Mouse (Mus musculus) thymus, postnatal 25 days (tissue): ENCODE data around the gene Baz2b.
A peak's percentile ranks its signal among the peaks of the same experiment; 100 is the strongest.

ENCODE experiments used
- DNase-seq: peaks from one replicate; pipeline ENCODE4 v3.0.0; 2022

Baz2b gene

DNA sequence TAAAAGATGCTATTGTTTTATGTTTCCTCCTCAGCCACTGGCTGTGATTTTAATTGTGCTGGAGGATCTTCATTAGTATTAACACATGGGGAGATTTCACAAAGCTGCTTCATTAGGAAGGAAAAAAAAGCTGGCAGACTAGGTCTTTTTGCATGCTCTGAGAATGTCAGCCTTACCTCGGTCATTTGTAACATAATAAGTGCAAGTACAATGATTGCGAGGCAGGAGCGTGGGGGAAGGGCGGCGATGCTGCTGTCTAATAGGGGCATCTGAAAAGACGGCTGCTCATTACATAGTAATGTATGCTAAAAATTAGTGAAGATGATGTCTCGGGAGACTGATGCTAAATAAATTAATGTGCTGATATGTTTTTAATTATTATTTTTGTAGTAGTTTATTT is 82.8 kb downstream of the Baz2b start:
- no peak for DNase-seq

DNA sequence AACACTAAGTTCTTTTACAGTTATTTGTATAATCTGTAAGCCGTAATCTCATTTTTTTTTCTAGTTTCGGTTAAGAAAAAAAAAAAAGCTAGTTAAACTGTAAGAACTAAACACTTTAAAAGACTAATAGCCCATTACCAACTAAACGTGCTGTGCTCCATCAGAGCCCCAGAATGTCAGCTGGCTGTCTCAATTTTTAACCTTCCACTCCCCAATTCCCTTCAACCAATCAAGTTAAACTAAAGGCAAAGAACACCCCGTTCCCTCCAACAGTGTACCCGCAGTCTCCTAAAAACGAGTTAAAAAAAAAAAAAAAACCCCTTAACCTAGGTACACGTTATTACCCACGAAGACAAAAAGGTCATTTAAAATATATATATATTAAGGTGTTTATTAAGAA is 83.3 kb downstream of the Baz2b start:
- DNase-seq = no peak

DNA sequence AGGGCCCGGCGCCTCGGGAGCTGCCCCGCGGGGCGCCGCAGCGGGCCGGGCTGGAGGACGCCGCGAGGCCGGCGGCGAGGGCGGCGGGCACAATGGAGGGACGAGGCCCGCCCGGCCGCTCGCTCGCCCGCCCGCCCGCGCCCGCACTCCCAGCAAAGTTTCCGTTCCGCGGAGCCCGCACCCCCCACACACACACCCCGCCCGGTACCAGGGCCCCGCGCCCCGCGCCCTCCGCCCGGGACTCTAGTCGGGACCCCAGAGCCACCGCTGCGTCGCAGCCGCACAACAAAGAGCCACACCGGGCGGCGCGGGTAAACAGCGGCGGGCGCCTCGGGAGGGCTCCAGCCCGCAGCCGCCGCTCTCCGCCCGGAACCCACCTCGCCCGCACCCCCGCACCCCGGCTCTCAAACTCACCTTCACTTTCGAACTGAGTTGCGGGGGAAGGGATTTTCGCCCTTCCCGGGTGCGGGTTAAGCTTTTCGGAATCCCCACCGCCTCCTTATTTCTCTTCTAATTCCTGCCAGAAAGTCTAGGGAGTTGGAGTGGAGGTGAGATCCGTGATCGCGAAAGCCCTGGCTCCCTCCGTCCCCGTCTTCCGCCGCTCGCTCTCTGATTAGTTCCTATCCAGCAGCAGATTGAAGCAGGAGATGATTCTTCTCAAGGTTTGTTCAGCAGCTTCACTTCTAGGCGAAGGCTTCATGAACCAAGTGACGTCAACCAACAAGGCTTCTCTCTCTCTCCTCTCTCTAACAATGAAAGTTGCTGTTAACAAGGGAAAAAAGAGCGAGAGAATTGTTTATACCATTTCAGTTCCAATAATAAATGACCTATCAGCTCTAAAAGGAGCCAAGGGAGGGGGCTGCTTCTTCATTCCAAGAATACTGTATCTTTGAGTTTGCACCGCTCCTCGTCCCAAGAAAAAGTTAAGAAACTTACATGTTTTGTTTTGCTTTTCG is 84.3 kb downstream of the Baz2b start:
- peak; percentile 70 for DNase-seq

DNA sequence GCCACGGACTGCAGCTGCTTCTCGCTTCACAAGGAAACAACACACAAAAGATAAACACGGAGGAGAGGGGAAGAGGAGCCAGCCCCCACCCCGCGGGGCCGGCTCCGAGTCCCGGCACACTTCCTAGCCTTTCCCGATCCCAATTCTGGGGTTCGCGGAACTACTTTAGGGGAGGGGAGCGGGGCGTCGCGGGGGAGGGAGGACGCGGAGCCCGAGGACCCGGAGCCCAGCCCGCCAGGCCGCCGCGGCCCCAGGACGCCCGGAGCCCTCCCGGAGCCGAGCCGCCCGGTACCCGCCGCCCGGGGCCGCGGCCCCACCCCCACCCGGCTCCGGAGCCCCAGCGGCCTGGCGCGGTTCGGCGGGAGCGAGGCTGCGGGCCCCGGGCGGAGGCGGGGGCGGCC is 85.0 kb downstream of the Baz2b start:
- peak; percentile 61 for DNase-seq

DNA sequence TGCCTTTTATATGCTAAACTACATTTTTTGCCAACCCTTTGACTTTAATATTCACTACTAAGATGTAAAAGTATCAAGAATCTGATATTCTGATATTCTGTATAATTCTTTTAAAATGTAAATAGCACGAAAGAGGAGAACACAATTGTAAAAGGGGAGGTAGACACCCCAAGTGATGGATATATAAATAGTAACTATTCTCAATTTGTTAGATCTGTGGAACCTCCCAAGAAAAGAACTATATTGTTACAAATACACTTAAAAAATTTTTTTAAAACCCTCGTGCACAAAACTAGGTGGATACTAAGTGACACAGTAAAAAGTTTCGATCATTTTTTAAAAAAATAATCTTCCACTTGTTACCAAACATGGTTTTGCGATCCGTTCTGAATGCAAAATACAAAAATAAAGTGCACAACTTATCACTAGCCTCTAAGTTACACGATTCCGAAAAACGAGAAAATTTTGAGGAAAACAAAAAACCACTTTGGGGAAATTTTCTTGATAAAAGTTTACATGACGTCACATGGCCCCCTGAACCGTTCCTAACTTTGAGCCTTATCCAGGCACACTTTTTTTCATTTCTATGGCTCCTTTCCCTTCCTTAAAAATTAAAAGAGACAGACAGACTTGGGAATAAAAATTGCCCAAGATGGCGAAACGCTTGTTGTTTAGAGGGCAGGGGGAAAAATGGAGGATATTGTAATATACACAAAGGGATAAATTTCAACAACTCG is 85.6 kb downstream of the Baz2b start:
- DNase-seq = no peak

DNA sequence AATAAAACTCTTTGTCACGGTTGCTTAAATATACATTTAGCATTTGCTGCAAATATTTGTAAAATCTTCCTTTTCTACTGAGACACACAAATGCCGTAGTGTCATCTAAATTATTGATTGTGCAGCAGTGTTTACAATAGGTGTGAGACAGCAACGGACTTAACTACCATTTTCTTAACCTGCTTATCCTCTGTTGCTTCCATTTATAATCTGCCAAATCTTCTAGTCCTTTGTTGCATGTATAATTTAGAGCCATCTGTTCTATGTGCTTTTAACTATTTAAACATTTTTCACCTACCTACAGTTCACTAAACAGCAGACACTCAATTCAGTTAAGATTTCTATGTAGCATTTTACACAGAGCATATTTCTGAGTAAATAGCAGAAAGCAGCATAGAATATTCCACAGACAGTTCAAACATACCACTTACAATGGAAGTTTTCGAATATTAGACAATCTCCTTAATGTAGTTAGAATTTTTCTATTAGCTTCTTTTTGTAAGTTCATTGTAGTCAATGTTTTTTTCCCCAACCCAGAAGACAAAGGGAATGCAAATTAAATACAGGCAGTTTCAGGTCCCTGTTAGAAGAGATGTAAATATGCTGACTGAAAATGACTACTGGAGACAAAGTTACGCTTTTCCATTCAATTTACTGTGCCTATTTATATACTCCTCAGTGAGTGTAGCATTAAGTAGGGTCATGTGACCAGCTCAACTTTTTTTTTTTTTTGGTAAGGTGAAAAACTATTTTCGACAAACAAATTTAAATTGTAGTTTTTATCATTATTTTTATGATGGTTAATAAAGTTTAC is 86.4 kb downstream of the Baz2b start:
- no peak for DNase-seq

DNA sequence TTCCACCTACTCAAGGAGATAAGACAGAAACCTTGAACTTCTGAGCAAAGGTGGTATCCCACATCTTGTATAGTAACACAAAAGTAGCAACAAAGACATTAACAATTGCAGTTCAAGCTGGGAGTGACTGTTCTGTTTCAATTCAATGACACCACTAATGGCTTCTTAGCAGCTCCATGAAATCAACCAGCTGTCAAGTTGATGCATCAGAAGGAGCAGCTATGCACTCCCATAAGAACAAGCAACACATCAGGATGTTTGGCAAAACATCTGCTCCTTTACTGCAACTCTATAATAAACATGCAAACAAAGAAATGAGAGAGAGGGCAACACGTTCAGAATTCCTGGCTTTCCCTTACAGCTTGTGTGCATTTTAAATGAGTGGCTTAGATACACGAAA is 87.5 kb downstream of the Baz2b start:
- DNase-seq = no peak

DNA sequence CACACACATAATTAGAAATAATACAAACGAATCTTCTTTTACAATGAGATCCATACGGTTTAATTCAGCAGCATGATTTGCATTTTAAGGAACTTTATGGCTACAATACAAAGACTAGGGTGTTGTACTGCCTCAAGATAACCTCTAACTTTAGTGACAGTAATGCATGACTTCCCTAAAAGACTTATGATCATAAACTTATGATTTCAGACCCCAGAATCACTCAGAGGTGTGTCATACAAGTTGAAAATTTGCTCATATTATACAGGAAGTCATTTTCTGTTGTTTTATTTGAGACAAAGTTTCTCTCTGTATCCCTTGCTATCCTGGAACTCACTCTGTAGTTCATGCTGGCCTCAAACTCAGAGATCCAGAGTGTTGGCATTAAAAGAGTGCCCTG is 89.0 kb downstream of the Baz2b start:
- DNase-seq = no peak

DNA sequence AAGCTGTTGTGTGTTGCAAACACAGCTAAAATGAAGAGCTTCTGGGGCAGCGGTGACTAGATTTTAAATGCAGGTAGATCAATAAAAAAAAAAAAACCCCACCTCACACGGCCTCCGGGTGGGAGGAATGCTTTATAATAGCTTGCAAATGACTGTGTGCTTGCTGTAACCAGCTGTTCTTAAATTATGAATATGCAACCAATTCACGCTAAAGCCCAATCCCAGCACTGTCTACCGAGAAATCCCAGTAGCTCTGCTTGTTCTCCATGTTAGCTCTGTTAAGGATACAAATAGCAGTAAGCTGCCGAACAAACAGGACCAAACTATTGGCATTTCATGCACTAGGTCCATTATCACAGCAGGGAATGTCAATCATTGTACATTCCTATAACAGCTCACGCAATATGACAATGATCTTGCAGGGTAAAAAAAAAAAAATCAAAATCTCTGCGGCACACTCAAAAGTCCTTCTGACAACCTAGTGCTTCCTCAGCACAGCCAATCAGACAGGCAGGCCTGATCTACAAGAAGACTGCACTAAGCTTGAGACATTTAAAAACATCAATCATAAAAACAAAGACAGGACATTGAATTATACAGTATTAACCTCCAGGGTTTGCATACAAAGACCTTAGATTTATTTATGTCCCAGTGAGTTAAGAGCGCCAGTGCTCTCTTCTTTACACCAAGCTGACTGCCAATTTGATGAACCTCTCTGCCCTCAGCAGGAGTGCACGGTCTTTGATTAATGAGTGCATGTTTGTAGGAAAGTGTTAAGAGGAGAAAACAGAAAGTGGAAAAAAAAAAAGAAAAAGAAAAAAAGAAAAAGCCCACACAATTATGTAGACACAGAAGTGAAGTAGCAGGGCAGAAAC is 90.7 kb downstream of the Baz2b start:
- no peak for DNase-seq

DNA sequence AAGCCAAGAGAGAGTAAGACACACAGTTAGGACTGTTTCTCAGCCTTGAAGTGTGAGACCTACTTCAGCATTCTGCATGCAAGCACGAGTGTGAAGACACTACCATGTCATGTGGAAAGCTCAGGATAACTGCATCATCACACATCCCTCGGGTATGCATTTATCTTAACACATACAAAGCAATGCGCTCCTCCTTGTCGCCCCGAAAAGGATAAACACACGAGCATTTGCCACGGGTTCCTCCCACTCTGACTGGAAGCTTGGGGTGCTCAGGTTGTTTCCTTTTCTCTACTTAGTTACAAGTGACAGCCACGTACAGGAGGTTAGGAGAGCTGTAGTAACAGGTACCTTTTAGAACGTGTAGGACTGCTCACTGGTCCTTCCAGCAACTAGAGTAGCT is 91.8 kb downstream of the Baz2b start:
- no peak for DNase-seq

DNA sequence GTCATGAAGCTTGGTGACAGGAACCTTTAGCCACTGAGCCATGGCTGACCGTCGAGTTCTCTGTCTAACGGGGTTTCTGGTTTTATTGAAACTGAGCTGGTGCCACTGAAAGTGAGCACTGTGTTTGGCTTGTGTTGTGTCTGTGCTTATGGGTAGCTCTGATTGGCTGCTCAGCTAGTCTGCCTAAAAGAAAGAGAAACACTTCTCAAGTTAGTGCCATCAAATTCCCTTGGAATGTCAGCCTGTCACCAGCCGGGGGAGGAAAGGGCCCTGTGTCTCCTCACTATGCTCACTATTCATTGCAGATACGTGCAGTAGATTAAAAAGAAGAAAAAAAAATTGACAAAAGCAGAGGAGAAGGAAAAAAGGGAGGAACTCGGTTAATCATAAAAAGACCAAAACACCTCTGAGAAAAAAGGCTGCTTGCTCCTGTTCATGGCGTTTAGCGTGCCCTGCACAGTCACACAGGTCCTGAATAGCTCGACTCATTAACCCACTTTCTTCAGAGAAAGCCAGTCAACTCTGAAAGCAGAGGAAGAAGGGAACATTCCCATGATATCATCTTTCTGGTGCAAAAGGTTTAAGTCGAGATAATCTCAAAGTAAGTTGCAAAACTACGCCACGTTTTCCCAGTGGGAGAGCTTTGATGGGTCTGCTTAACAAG is 93.6 kb downstream of the Baz2b start:
- no peak for DNase-seq

DNA sequence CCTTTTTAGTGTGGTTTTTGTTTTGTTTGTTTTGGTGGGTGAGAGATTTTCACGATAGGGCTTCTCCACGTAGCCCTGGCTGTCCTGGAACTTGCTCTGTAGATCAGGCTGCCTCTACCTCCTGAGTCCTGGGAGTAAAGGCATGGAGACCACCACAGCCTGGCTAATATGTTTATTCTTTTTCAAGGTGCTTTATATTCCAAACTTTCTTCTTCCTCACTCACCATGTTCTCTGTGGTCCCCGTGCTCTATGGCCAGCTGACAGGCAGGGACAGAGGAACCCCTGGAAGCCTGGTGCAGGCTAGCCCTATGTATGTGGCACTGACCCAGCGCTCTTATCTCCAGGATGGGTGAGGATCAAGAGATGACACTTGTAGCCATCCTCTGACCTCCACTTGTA is 94.7 kb downstream of the Baz2b start:
- no peak for DNase-seq

DNA sequence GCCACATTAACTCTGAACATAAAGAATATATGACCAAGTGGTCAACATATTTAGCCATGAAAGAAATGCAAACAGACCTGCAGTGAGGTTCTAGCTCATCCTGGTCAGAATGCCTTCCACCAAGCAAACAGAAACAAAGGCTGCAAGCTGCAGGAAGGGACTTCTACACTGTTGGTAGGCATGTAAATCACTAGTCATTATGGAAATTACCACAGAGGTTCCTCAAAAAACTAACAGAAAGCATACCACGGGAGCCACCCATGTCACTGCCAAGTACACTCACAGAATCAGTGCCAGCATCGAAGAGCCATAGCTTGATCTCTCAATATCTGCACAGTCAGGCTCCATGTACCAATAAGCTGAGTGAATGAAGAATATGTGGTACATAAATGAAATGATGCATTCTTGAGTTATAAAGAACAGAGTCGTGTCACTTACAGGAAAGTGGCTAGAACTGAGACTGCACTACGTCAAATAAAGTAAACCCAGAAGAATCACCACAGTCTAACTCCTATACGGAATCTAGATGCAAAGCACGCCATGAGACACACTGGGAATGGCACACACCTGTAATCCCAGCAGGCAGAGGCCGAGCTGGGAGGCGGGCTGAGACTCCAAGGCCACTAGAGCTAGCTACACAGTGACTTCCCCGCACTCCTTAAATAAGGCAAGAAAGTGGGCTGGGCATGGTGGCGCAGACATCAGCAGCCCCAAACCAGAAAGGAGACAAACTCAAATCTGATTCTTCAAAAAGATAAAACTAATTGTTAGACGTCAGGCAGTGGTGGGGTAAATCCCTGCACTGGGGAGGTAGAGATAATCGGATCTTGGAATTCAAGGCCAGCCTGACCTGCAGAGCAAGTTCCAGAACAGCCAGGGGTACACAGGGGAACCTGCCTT is 95.7 kb downstream of the Baz2b start:
- no peak for DNase-seq

DNA sequence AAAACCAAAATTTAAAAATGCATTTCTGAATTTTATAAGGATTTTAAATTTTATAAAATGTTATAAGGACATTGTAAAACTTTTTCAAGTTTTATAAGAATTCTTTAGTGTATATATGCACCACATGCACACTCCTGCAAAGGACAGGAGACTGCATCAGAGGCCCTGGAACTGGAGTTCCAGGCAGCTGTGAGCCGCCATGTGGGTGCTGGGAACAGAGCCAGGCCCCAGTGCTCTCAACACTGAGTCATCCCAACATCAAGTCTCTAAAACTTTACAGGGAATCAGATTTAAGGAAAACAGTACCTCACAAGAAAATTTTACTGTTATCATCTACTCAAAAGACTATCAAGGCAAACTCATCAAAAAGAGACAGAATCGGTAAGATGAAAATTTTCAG is 97.5 kb downstream of the Baz2b start:
- no peak for DNase-seq

DNA sequence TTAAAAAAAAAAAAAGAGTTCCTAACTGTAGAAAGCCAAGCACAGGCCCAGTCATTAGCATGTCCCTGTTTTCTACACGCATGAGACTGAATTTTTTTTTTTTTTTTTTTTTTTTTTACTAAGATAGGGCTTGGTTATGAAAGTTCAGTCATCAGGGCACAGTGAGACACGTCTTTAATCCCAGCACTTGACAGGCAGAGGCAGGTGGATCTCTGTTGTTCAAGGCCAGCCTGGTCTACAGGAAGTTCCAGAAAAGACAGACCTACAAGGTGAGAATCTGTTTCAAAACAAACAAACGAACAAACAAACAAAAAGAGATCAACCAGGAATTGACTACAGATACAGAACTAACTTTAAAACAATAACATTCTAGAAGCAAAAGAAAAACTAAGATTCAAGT is 100.6 kb downstream of the Baz2b start:
- DNase-seq = no peak

DNA sequence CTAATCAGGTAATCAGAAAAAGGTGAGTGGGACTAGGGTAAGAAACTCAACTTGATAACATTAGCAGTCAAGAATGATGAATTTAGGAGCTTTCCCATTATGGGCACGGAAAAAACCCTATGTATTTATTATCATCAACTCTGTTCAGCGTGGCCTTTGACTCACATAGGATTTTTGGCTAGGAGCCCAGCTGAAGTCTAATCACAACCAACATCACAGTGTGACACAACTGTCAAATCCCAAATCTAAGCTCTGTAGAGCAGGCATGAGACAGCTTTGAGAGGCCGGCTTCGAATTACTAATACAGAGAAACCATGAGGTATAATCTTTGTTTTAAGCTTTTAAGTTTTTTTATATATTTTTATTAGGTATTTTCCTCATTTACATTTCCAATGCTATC is 113.0 kb downstream of the Baz2b start:
- DNase-seq = no peak

DNA sequence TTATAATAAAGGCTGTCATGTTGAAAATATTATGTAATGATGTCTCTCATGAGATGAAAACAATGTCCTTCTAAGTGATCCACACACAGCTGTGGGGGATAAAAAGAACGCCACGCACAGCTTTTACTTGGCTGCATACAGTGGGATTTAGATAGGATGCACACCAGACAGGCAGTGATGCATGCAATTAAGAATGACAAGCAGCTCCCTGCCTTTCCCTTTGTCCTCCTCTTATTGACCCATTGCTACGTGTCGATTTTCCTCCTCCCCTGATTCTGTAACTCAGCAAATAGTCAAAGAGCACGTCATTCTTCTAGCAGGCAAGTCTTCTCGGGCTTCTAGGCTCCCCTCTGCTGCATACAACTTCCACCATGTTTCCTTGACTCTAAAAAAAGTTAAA is 119.4 kb downstream of the Baz2b start:
- no peak for DNase-seq

DNA sequence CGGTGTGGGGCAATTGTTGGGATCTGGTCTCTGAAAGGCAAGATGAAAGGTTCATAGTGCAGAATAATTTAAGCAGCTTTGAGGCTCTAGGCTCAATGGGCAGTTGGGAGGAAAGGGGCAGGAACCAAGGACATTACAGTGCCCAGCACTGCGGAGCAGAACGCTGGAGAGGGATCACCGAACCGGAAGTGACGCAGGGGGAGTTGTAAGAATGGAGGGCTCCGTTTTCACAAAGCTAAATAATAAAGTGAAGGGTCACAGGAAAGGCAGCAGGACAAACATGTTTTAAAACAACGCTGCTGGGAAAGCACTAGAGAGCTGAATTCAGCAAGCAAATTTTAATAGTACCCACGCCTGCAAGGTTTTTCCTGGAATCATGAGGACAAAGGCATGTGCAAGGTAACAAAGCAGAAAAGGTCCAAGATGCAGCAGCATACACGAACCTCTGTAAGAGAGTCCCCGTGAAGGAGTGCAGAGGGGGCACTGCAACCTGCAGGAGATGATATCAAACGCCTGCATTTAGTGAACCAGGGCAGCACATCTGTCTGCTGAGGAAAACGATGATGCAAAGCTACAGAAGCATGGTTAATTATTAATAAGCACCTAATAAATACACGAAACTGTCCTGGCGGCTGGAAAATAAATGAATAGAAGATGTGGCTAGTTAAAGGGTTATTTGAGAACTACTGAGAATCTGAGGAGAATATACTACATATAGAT is 120.0 kb downstream of the Baz2b start:
- no peak for DNase-seq

DNA sequence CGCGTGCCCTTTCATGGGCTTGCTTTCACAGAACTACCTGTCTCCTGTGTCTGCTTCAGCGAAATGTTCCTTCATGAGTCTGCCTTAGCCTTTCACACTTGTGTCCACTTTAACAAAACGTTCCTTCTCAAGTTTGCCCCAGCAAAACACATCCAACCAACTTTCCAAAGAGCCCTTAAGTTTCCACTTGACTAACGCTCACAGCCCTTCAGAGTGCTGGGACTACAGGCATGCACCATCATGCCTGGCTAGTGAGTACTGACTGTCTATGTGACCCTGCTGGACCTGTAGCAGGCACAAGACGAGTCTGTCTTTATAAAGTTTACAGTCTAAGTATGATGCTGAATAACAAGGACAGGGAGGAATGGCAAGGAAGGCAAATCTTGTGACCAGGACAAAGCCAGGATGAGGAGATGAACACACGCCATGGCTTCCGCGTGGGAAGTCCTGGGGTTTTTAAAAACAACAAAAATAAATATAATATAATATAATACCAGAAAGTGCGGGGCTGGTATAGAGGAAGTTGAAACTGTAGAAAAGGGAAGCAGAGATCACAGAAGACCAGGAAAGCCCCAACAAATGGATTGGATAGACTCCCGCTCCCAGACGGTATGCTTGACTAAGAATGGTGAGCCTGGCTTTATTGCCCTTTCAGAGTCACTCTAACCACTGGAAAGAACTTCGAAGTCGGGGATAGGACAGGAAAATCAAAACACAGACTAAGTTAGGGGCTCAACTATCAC is 120.7 kb downstream of the Baz2b start:
- no peak for DNase-seq
